Mouse (Mus musculus): ENCODE measurements at regions not wholly inside any gene's neighbourhood (a gene's known extent, or its start where the extent isn't known, plus 50 kb on each side); places are given as distances from the start of the nearest gene placed in this dataset.

DNA sequence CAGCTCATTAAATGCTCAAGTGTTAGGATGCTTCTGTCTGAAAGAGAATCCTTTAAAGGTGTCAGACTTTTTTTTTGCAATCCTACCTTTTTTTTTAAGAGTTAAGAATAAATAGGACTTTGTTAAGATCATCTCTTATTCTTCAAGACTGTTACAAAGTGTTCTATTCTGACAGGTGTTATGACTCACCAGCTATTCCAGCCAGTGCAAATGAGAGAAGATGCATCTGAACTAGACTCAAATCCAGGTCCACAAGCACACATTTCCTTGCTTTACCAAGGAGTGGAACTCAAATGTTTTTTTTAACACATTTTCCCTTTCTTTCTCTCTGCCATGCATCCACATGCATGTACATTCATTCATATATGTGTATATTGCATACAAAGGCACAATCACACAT is 98.4 kb upstream of the Atp10a start:
- Histone ChIP-seq H3K27ac (no peak overlapping the region), H3K27me3 (ENCODE audit: insufficient read depth, poor library complexity, severe bottlenecking) (no peaks in the 10 kb centered on the region), H3K36me3 (no peaks in the 10 kb centered on the region), H3K4me1 (no peaks in the 10 kb centered on the region), H3K4me3 (no peak overlapping the region), H3K9me3 (no peaks in the 10 kb centered on the region)
- no peak for DNase-seq (ENCODE audit: low spot score)

DNA sequence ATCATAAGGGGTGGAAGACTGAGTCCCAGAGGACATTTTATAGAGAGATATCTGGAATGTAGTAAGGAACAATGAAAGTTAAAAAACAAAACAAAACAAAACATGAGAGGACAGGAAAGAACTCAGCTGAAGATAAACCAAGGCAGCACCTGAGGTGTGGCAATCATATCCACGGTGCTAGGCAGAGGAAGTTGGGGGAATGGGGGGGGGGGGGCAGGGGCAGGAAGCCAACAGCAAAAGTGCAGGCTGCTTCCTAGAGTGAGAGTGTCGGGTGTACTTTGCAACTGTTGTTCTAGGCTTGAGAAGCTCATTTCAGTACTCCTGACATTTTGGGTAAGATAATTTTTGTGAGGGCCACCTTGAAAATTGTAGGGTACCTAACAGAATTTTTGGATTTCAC is 87.2 kb upstream of the Atp10a start:
- Histone ChIP-seq H3K4me3 (no peak overlapping the region), H3K27ac (no peak overlapping the region), H3K27me3 (ENCODE audit: insufficient read depth, poor library complexity, severe bottlenecking) (no peaks in the 10 kb centered on the region), H3K9me3 (no peaks in the 10 kb centered on the region), H3K4me1 (no peaks in the 10 kb centered on the region), H3K36me3 (no peaks in the 10 kb centered on the region)
- no peak for DNase-seq (ENCODE audit: low spot score)
- 37% methylated on average over 2 of the region's 2 CpGs for WGBS

DNA sequence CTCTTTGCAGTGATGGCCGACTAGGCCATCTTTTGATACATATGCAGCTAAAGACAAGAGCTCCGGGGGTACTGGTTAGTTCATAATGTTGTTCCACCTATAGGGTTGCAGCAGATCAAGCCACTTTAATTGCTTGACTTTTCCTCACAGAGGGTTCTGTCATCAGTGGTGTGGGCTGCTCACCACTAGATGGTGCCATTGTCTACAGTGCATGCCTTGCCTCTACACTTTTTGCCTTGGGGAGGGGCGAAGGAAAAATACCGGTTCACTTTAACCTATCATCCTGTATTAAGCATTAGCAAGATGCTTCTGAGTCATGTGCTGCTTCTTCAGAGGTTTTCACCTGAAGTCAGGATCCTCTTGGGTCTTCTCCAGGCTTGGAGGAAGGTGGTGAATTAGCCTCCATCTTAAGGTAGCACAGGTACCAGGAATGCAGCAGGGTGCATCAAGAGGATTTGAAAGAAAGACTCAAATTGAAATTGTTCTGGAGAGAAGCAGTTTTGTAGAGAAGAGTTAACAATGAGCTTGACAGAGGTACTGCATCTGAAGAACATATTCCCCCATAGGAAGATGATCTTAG is 71.6 kb upstream of the Atp10a start:
- Histone ChIP-seq H3K9me3 (no peaks in the 10 kb centered on the region), H3K27ac (no peak overlapping the region), H3K27me3 (ENCODE audit: insufficient read depth, poor library complexity, severe bottlenecking) (no peaks in the 10 kb centered on the region), H3K4me1 (peaks cover 8% of the 10 kb centered on the region), H3K36me3 (no peaks in the 10 kb centered on the region), H3K4me3 (no peak overlapping the region)
- DNase-seq (ENCODE audit: low spot score): peak; percentile 76
- 29% methylated on average over 4 of the region's 4 CpGs for WGBS

DNA sequence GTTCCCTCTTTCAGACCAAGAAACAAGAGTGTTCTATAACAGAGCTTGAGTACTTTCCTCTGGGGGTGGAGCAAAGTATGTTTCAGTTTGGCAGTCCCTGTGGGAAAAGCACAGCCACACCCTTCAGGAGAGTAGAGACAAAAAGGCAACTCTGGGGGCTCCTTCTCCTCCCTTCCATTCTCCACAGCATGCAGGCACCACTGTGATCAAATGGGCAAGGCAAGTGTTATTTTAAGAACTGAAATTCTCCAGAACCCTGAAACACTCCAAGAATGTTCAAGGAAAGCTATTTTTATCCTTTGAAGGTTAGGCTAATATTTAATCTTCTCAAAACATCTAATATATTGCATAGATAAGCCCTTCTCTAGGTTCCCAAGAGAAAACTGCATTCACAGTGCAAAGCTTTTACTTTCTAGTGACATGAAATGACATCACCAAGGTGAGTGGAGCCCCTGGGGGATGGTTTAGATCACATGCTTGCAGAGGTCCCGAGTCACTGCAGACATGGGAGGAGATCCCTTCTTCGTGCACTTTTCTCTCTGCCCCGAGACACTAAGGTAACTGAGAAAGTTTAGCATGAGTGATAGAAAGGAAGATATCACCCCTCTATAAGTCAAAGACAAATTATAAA is 70.2 kb upstream of the Atp10a start:
- WGBS: 47% methylated on average over 3 of the region's 3 CpGs
- no peak overlapping the region; the same call in 1 of the 2 replicates for H3K27ac ChIP-seq

DNA sequence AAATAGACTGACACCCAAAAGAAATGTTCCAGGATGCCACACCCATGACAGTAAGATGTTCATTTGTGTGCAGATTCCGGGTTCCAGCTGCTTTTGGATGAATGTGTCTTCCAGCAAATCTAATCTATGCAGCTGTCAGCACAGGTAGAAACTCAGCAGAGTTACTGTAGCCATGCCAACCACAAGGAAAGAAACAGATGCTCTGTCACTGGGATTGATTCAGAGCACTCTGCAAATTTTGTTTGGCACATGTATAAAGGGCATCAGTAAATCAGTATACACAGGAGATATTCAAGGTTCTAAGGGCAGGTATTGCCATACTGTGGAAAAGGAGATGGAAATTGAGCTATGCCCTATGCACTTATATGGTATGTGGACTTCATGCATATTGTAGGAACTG is 60.0 kb upstream of the Atp10a start:
- no peak overlapping the region for H3K27ac ChIP-seq
- no peak overlapping the region for H3K4me3 ChIP-seq
- H3K27me3 ChIP-seq (ENCODE audit: insufficient read depth, poor library complexity, severe bottlenecking): no peaks in the 10 kb centered on the region
- no peak for DNase-seq (ENCODE audit: low spot score)
- H3K36me3 ChIP-seq: no peaks in the 10 kb centered on the region
- no peaks in the 10 kb centered on the region for H3K9me3 ChIP-seq
- H3K4me1 ChIP-seq: no peaks in the 10 kb centered on the region
- 45% methylated on average over 1 of the region's 1 CpGs for WGBS

More for the DNA sequence above, 70.2 kb upstream of the Atp10a start:
- Histone ChIP-seq H3K27me3 (ENCODE audit: insufficient read depth, poor library complexity, severe bottlenecking) (no peaks in the 10 kb centered on the region), H3K4me1 (peaks cover 8% of the 10 kb centered on the region), H3K4me3 (no peak overlapping the region), H3K9me3 (no peaks in the 10 kb centered on the region), H3K36me3 (no peaks in the 10 kb centered on the region)
- no peak for DNase-seq (ENCODE audit: low spot score)
